Mouse (Mus musculus): Measurements from ENCODE around the gene Slc35f1. TPM values are rescaled to one million over a fixed set of nuclear protein-coding genes. Genes with fewer than 3 reads are reported as not detected.

Slc35f1 gene
- total RNA-seq, 1 experiment from 2014 or later = not detected

GRCm38 (mm10) chr10:53035202-53035601 lies 344.9 kb downstream of the Slc35f1 start:
- ATAC-seq (ENCODE audit: extremely low read depth, insufficient number of reproducible peaks, low FRiP score, poor library complexity, severe bottlenecking) = no peak

GRCm38 (mm10) chr10:53045931-53046330 lies 355.6 kb downstream of the Slc35f1 start:
- ATAC-seq (ENCODE audit: extremely low read depth, insufficient number of reproducible peaks, low FRiP score, poor library complexity, severe bottlenecking) = no peak

DNA sequence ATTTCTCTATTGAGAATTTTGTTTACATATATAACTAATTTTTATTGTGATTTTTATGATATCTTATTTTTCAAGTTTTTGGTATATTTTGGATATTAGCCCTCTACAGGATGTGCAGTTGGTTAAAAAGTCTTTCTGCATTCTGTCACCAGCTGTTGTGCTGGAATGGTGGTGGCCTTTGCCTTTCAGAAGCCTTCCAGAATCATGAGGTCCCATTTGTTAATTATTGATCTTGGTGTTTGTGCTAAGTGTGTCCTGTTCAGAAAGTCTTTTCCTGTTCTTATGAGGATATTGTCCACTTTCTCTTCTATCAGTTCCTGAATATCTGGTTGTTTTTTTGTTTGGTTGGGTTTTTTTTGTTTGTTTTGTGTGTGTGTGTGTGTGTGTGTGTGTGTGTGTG lies 362.2 kb downstream of the Slc35f1 start:
- ATAC-seq (ENCODE audit: extremely low read depth, insufficient number of reproducible peaks, low FRiP score, poor library complexity, severe bottlenecking) = no peak

GRCm38 (mm10) chr10:53060745-53061144 lies 370.4 kb downstream of the Slc35f1 start:
- no peak for ATAC-seq (ENCODE audit: extremely low read depth, insufficient number of reproducible peaks, low FRiP score, poor library complexity, severe bottlenecking)

DNA sequence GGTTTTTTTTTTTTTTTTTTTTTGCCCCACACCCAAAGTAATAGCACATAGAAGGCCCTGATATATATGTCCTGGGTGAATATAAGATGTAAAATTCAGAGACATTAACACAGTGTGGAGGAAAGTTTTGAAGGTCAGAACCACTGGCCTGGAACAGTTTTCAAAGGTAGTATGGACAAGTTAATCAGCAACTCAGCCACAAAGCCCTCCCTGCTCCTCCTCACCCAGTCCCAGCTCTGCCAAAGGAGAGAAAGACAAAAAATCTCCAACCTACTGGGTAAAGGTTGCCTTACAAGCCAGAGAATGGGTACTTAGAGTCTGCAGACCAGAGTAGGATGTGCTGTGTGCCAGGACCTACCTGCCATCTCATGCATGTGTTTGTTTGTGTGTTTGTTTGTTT lies 372.4 kb downstream of the Slc35f1 start:
- no peak for ATAC-seq (ENCODE audit: extremely low read depth, insufficient number of reproducible peaks, low FRiP score, poor library complexity, severe bottlenecking)

- ATAC-seq (ENCODE audit: extremely low read depth, insufficient number of reproducible peaks, low FRiP score, poor library complexity, severe bottlenecking) = no peak
Observed at GRCm38 (mm10) chr10:53087811-53088210, 397.5 kb downstream of the Slc35f1 start.

- ATAC-seq (ENCODE audit: extremely low read depth, insufficient number of reproducible peaks, low FRiP score, poor library complexity, severe bottlenecking) = no peak
Observed at GRCm38 (mm10) chr10:53091525-53091924, 401.2 kb downstream of the Slc35f1 start.

DNA sequence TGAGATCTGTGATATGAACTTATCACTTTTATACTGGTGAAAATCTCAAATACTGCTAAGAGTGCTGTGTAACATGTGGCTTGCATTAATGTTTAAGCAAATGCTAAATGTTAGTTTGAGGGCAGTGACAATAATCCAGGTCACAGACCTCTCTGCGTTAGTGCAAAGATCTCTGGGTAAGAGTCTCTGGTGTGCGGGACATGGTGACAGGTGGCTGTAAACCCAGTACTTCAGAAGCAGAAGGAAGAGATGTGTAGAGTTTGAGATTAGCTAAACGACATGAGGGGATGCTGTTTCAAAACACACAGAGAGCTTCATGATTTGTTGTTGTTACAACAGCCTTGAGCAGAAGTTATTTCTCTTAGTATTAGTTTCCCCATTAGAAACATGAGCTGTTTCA lies 406.1 kb downstream of the Slc35f1 start:
- ATAC-seq (ENCODE audit: extremely low read depth, insufficient number of reproducible peaks, low FRiP score, poor library complexity, severe bottlenecking) = no peak

DNA sequence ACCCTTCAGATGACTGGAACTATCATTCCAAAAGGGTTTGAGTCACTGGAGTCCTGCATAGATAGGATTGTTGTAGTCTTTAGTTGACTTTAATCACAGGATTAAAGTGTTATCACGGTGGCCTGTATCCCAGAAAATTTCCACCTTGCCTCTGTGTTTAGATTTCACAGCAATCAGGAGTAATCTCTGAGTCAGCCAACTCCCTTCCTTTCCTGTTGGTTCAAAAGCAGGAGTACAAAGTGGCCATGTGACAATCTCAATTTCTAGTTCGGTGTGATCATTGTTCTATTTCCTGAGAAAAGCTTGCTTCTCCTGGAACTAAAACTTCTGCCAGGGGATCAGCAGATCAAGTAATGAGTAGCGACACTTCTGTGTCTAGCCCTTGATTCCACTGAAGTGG lies 410.5 kb downstream of the Slc35f1 start:
- no peak for ATAC-seq (ENCODE audit: extremely low read depth, insufficient number of reproducible peaks, low FRiP score, poor library complexity, severe bottlenecking)

- ATAC-seq (ENCODE audit: extremely low read depth, insufficient number of reproducible peaks, low FRiP score, poor library complexity, severe bottlenecking) = no peak
Observed at GRCm38 (mm10) chr10:53101412-53101811, 411.1 kb downstream of the Slc35f1 start.

DNA sequence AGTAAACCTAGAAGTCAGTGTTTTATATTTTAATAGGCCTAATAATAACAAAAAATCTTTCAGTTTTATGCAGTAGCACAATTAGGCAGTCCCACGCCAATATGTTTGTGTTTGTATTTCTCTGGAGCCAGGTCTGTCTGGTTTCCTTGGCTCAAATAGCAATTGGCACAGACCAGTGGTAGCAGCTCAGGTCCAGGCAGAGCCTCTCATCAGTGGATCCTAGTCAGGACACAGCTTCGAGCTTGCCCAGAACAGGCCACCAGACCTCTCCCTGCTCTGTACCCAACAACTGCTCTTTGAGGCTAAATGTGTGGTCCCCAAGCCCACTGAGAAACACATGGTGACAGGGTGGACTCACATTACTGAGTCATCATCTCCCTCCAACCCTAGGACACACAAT lies 412.1 kb downstream of the Slc35f1 start:
- ATAC-seq (ENCODE audit: extremely low read depth, insufficient number of reproducible peaks, low FRiP score, poor library complexity, severe bottlenecking) = no peak

DNA sequence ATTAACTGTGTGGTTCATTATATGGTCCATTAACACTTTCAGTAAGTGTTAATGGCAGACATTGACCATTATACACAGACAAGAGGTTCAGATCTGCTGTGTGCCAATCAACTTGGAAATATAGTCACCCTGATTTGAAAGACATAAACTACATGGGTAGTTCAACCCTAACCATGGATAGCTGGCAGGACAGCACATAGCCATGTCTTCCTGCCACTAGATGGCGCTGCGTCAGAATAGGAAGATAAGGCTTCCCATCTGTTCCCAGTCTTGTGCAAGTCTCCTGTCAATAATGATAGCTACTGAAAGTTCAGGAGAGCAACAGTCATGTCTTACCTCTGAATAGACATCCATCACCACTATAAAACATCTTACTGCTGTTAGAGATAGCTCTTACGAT lies 424.7 kb downstream of the Slc35f1 start:
- no peak for ATAC-seq (ENCODE audit: extremely low read depth, insufficient number of reproducible peaks, low FRiP score, poor library complexity, severe bottlenecking)

GRCm38 (mm10) chr10:53115673-53116398 lies 425.5 kb downstream of the Slc35f1 start:
- no peak for ATAC-seq (ENCODE audit: extremely low read depth, insufficient number of reproducible peaks, low FRiP score, poor library complexity, severe bottlenecking)

DNA sequence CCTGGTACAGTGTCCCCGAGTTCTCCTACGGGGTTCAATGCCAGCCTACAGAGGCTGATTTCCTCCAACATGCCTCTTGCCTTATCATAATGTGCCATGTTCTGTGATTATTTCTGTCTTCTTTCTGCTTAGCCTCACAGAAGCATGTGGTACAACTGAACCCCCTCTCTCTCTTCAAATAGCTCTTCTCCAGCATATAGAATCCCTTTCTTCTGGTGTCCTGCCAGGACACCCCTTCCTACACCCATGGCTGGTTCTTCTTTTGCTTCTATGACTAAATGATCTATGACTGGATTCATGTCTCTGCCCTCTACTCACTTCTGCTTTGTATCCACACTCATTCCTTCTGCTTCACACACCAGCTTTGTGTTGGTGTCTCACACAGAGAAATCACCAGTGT lies 430.3 kb downstream of the Slc35f1 start:
- no peak for ATAC-seq (ENCODE audit: extremely low read depth, insufficient number of reproducible peaks, low FRiP score, poor library complexity, severe bottlenecking)

DNA sequence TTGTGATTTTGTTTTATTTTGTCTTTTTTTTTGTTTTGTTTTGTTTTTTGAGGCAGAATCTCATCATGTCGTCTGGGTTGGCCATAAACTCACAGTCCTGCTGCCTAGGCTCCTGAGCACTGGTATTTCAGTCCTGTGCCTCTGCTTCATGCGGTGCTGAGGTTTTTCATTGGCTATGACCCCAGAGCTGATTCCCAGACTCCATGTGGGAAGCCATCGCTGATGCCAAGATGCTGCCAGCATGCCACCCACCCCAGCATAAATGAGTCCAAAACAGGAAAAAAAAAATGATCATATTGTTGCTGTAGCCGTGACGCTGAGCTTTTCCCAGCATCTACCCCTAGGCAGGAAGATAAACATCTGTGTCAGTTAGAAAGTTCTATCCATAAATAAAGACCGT lies 434.0 kb downstream of the Slc35f1 start:
- ATAC-seq (ENCODE audit: extremely low read depth, insufficient number of reproducible peaks, low FRiP score, poor library complexity, severe bottlenecking) = no peak

GRCm38 (mm10) chr10:53132707-53133106 lies 442.4 kb downstream of the Slc35f1 start:
- ATAC-seq (ENCODE audit: extremely low read depth, insufficient number of reproducible peaks, low FRiP score, poor library complexity, severe bottlenecking) = no peak

- ATAC-seq (ENCODE audit: extremely low read depth, insufficient number of reproducible peaks, low FRiP score, poor library complexity, severe bottlenecking) = no peak
Observed at GRCm38 (mm10) chr10:53150321-53150720, 460.0 kb downstream of the Slc35f1 start.

GRCm38 (mm10) chr10:53150916-53151315 lies 460.6 kb downstream of the Slc35f1 start:
- ATAC-seq (ENCODE audit: extremely low read depth, insufficient number of reproducible peaks, low FRiP score, poor library complexity, severe bottlenecking) = no peak

GRCm38 (mm10) chr10:53156374-53156773 lies 466.0 kb downstream of the Slc35f1 start:
- no peak for ATAC-seq (ENCODE audit: extremely low read depth, insufficient number of reproducible peaks, low FRiP score, poor library complexity, severe bottlenecking)

- no peak for ATAC-seq (ENCODE audit: extremely low read depth, insufficient number of reproducible peaks, low FRiP score, poor library complexity, severe bottlenecking)
Observed at GRCm38 (mm10) chr10:53157740-53158139, 467.4 kb downstream of the Slc35f1 start.
